Mouse (Mus musculus) hematopoietic multipotent progenitor cell, adult 10-12 weeks (in vitro differentiated cells): ENCODE results near the gene Grcc10. TPM values are rescaled to one million over a fixed set of nuclear protein-coding genes. Genes with fewer than 3 reads are reported as not detected.

Source experiments
- polyA plus RNA-seq: library from polyadenylated mRNA; stranded (reverse); fragments of >175 nt; gene quantifications from 2 replicates; pipeline ENCODE4 v1.2.3, GENCODE M21; 2012; ENCODE audit warnings: low replicate concordance

Grcc10 gene
- 58.8 and 109 TPM in 2 replicates for polyA plus RNA-seq

DNA sequence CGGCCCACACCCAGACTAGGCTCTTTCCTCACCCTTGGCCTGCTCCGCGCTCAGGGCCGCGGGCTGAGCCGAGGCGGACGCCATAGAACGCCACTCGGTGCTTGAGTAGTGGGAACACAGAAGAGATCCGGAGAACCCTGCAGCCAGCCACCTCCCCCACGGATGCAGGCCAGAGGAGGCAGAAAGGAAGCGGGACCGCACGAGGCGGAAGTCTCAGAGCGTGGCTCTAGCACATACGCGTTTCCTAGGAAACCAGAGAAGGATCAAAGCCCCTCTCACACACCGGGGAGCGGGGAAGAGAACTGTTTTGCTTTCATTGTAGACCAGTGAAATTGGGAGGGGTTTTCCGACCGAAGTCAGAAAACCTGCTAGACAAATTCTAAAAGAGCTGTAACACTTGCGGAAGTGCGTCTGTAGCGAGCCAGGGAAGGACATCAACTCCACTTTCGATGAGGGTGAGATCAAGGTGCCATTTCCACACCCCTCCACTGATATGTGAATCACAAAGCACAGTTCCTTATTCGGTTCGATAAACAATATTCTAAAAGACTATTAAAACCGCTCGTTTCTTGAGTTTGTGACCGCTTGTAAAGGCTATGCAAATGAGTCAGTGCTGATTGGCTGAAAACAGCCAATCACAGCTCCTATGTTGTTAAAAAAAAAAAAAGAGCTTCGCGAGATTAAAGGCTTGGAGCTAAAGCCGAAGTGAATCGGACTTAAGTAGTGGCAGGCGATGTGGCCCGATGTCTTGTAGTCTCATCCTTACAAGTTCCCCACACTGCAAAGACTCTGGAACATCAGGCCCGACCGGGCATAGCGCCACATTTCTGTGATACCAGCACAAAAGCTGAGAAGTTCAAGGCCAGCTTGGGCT, at the start of gene Grcc10:
Grcc10 (minus strand) TSS at position 487 of the 874 bp plus-strand sequence.

DNA sequence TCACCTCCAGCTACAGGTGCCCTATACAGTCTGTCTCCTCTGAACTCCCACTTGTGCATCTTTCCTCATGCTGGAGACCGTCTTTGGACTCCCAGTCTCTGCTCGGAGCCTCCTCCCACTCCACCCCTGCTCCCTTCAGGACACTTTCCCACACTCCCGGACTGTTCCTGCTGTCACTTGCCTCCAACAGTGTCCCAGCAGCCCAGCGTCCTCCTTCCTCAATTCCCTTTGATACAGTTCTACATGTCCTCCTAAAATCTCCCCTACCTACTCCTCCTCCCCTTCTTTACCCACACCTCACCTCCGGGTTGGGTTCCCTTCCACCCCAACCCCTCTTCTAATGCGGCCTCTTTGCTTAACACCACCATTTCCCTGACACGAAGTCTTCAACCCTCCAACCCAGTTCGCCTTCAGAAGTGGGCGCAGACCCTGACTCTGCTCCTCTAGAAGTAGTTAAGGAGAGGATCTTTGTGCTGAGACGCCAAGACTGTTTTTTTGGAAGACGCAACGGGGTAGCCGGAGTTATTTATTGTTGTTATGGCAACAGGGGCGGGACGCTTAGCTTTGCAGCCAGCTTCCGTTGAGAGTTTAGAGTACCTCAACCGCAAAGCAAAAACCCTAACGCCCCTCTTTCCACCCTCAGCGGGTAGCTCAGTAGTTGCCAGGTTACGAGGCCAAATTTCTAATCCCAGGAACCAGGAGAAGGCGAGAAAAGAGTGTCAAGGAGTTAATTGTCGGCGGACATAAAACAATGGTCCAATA, 38.2 kb upstream of the Grcc10 start, which contains the start of gene Lrrc23:
Lrrc23 (minus strand) TSS at position 506 of the 762 bp plus-strand sequence.

DNA sequence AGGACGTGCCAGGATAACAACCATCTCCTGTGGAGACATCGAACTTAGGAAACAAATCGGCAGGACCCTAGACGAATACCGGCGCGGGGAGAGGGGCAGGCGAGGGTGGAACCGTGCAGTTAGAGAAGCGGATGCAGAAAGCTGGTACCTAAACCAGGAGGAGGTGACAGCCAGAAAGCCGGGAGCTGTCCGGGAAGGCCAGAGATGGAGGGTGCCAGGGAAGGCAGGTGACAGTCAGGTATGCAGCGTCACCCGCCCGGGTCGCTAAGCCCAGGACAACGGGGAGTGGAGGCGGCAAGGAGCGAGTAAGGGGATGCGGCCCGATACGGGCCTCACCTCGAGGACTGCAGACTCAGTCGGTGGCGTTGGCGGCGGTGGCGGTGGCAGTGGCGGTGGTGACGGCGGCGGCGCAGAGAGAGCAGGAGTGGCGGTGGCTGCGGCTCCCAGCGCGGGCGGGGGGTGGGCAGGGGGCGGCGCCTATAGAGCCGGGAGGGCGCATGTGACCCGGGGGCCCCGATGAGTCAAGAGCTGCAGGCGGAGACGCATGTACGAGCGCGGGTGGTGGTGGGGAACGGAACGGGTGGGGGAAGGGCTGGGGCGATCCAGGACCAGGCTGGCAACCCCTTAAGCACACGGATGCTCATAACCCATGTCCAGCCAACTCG, 28.1 kb upstream of the Grcc10 start, which contains the start of gene Eno2:
Eno2 (minus strand) TSS at position 573 of the 665 bp plus-strand sequence.

DNA sequence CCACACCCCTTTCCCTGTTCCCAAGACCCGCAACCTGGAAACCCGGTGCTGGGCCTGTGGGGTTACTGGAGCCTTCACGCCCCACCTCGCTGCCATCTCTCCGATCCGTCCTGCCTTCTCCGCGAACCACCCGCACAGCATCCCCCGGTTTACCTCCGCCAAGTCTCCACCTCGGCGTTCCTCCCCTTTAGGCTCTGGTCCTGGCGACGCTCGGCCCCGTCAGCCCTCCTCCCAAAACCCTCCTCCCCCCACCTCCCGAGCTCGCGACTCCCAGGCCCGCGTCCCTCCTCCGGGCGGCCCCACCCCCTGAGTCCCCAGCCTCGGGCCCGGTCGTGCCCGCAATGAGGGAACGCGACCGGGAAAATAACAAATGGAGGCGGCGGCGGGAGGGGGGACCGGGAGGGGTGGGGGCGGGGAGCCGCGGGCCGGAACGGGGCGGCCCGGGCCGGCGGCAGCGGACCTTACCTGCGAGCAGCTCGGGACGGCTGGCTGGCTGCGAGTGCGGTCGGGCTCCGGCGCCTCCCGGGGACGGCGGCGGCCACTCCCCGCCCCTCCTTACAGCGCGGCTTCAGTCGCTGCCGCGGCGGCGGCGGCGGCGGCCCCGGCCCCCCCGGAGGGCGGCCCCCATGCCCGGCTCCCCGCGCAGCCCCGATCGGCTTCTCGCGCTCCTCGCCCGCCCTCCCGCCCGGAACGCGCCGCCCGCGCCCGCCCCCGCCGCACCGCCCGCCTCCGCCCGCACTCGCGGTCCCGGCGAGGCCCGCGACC, 14.8 kb upstream of the Grcc10 start, which contains the start of the genes Gm45234 and Atn1:
Gm45234 (minus strand) TSS at position 191 of the 765 bp plus-strand sequence.
Atn1 (minus strand) TSS at position 694 of the 765 bp plus-strand sequence.

DNA sequence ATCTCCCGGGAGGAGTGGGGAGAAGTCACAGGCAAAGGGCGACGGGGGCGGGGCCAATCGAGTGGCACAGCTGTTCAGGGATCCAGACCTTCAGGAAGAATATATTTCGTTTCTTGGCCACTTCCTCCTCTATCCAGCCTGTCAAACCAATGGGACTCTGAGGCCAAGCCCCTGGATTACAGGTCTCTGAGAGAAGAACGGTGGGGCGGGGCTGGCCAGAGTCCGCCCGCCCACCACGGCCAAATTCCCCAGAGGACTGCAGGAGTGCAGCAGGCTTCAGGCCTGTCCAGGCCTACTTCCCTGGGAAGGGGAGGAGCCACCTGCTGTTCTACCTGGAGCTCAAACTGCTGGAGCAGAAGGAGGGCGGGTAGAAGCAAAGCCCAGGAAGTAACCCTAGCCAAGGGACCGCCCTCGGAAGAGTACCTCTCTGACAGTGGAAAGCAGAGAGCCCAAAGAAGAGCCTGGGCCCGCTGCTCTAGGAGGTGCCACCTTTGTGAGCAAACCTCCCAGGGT, 2.6 kb downstream of the Grcc10 start, which contains the start of gene Ptpn6:
Ptpn6 (minus strand) TSS at position 204 of the 513 bp plus-strand sequence.

DNA sequence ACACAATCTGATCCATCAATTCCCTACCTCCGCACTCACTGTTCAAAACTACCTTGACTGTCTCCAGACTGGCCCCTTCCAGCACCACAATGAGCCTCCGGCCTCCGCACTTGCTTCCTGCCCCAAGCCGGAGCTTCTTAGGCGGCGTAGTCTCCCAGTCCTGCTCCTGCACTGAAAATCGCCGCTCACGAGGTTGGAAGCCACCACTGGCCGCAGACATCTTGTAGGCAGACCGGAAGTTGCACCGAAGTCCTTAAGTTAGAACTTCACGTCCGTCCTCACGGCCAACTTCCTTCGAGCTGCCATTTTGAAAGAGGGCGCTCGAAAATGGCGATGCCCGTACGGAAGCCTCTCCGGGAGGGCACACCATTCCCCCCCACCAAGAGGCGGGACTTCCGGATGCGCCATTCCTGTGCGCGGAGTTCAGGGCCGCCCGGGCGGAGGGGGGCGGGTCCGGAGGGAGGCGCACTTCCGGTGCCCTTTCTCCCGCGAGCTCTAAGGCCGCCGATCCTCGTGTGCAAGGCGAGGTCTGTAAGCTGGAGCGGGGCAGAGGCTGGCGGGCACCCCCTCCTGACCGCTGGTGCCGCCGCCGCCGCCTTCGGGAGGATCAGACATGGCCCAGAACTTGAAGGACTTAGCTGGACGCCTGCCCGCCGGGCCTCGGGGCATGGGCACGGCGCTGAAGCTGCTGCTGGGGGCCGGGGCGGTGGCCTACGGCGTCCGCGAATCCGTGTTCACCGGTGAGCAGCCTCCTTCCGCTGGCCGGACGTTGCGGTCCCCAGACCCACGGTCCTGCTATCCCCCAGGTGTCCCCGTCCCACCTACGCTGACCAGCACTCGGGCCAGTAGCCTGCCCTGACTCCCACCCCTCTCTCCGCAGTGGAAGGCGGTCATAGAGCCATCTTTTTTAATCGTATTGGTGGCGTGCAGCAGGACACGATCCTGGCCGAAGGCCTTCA, 29.1 kb downstream of the Grcc10 start, which contains the start of the genes Emg1 and Phb2:
Emg1 (minus strand) TSS at position 355 of the 959 bp plus-strand sequence.
Phb2 (plus strand) TSS at position 513 of the 959 bp plus-strand sequence.

Other genes starting within 250 kb of the Grcc10 start
- 0.25 and 0.44 TPM in 2 replicates for gene C1rl, start 248.3 kb downstream of the Grcc10 start, polyA plus RNA-seq
- 1.8 and 3.7 TPM in 2 replicates for gene C1ra, start 229.0 kb downstream of the Grcc10 start, polyA plus RNA-seq
- 0.03 TPM in 1 of 2 replicates, not detected in the other for gene C1s1, start 199.0 kb downstream of the Grcc10 start, polyA plus RNA-seq
- not detected in 2 replicates for gene C1rb, start 171.1 kb downstream of the Grcc10 start, polyA plus RNA-seq
- not detected in 2 replicates for gene C1s2, start 105.3 kb downstream of the Grcc10 start, polyA plus RNA-seq
- gene Lpcat3, start 78.3 kb downstream of the Grcc10 start, polyA plus RNA-seq: 83.8 and 87.0 TPM in 2 replicates
- 107 and 155 TPM in 2 replicates for gene Emg1, start 29.2 kb downstream of the Grcc10 start, polyA plus RNA-seq
- gene Phb2, start 29.0 kb downstream of the Grcc10 start, polyA plus RNA-seq: 104 and 182 TPM in 2 replicates
- 219 and 299 TPM in 2 replicates for gene Ptpn6, start 2.7 kb downstream of the Grcc10 start, polyA plus RNA-seq
- gene Gm45234, start 14.6 kb upstream of the Grcc10 start, polyA plus RNA-seq: not detected in 2 replicates
- 113 and 201 TPM in 2 replicates for gene Atn1, start 15.2 kb upstream of the Grcc10 start, polyA plus RNA-seq
- gene Eno2, start 28.3 kb upstream of the Grcc10 start, polyA plus RNA-seq: 1.0 and 1.2 TPM in 2 replicates
- 0.48 and 1.9 TPM in 2 replicates for gene Lrrc23, start 38.4 kb upstream of the Grcc10 start, polyA plus RNA-seq
- 16.0 and 17.1 TPM in 2 replicates for gene Spsb2, start 67.3 kb upstream of the Grcc10 start, polyA plus RNA-seq
- gene Tpi1, start 72.9 kb upstream of the Grcc10 start, polyA plus RNA-seq: 11.3 and 43.1 TPM in 2 replicates
- 27.3 and 47.7 TPM in 2 replicates for gene Usp5, start 88.1 kb upstream of the Grcc10 start, polyA plus RNA-seq
- gene Cdca3, start 88.2 kb upstream of the Grcc10 start, polyA plus RNA-seq: 9.2 and 13.6 TPM in 2 replicates
- gene Gnb3, start 98.9 kb upstream of the Grcc10 start, polyA plus RNA-seq: 0.11 and 1.2 TPM in 2 replicates
- gene P3h3, start 116.4 kb upstream of the Grcc10 start, polyA plus RNA-seq: 1.9 and 4.7 TPM in 2 replicates
- gene Gpr162, start 122.6 kb upstream of the Grcc10 start, polyA plus RNA-seq: 1.7 and 7.4 TPM in 2 replicates
- 63.7 and 67.0 TPM in 2 replicates for gene Cd4, start 146.8 kb upstream of the Grcc10 start, polyA plus RNA-seq
- gene Lag3, start 170.3 kb upstream of the Grcc10 start, polyA plus RNA-seq: 17.4 and 27.6 TPM in 2 replicates
- gene Ptms, start 178.7 kb upstream of the Grcc10 start, polyA plus RNA-seq: 543 and 1,849 TPM in 2 replicates
- 148 and 194 TPM in 2 replicates for gene Mlf2, start 190.0 kb upstream of the Grcc10 start, polyA plus RNA-seq
- gene Cops7a, start 224.2 kb upstream of the Grcc10 start, polyA plus RNA-seq: 29.0 and 55.9 TPM in 2 replicates